Mouse (Mus musculus) cerebellum, adult 2 months (tissue): Measurements from ENCODE around the gene Olfr948. TPM values are rescaled to one million over a fixed set of nuclear protein-coding genes. Genes with fewer than 3 reads are reported as not detected.

Experiments used
- DNase-seq, 2 experiments: peaks; one replicate each; pipeline ENCODE4 v3.0.0; 2021
- H3K27ac ChIP-seq: fragments of 200-500 bp; 2 replicates; pipeline ENCODE4 v1.5.1; 2012; ENCODE audit warnings: low read length, control low read depth, inconsistent platforms; ENCODE audit not compliant: insufficient read depth
- H3K27me3 ChIP-seq: fragments of 200-500 bp; 2 replicates; pipeline ENCODE4 v1.6.1; 2012; ENCODE audit warnings: inconsistent platforms, mild to moderate bottlenecking, low read length, moderate library complexity; ENCODE audit not compliant: control insufficient read depth, insufficient read depth
- H3K4me1 ChIP-seq: fragments of 200-500 bp; 2 replicates; pipeline ENCODE4 v1.6.1; 2011; ENCODE audit warnings: low read length; ENCODE audit not compliant: control insufficient read depth, insufficient read depth
- H3K4me3 ChIP-seq: fragments of 200-500 bp; replicated peaks from 2 replicates; pipeline ENCODE3; 2011; ENCODE audit warnings: mild to moderate bottlenecking, low read depth, low read length, control low read depth; ENCODE audit not compliant: insufficient read depth
- CTCF ChIP-seq: fragments of 200-500 bp; IDR thresholded peaks from 2 replicates; pipeline ENCODE4 v1.5.1; 2011; ENCODE audit warnings: low read depth, mild to moderate bottlenecking, control low read depth, low read length, moderate library complexity, borderline replicate concordance; ENCODE audit not compliant: insufficient read depth
- POLR2A ChIP-seq: fragments of 200-500 bp; IDR thresholded peaks from 2 replicates; pipeline ENCODE4 v1.6.1; 2011; ENCODE audit warnings: low read length, control low read depth, borderline replicate concordance; ENCODE audit not compliant: insufficient read depth
- WGBS: fragments of 180-500 bp; shearing (Covaris S2); methylation state at CpG from one replicate; pipeline ENCODE4 v1.1.7; 2018; 5-methylcytosine and 5-hydroxymethylcytosine counted together
- polyA plus RNA-seq: library from polyadenylated mRNA; depleted of rRNA; stranded (reverse); fragments of >200 nt; gene quantifications from 2 replicates; pipeline ENCODE4 v1.2.3, GENCODE M21; 2012; rRNA removed

The Olfr948 gene
- not detected in 2 replicates for polyA plus RNA-seq

DNA sequence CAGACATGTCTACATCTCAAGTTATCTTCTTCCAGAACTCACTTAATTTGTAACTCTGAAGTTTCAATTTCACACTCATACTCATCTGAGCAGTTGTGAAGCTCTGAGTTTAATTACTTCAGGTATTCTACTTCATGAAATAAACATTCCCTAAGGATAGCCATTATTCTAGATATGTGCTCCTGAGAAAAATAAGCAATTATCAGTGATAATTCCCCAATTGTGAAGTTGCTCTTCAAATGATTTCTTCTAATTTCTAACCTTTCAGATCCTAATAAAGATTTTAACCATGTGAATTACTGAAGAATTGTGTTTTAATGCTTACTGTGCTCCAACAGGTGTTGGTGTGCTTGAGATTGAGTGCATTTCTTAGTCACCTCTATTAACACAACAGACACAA is at the start of gene Olfr948:
TSS of gene Olfr948 (minus strand) at position 101 of the 400 bp plus-strand sequence.
- Histone ChIP-seq H3K27ac (no peak within 1 kb of the TSS), H3K27me3 (no peaks in the 10 kb centered on the region), H3K4me3 (no peak within 1 kb of the TSS), H3K4me1 (no peaks in the 10 kb centered on the region)
- TF ChIP-seq CTCF: no peak
- TF ChIP-seq POLR2A: no peak
- no peak for DNase-seq

- no peak overlapping the region for H3K4me3 ChIP-seq
- H3K4me1 ChIP-seq: no peaks in the 10 kb centered on the region
- WGBS: 87% methylated on average over 2 of the region's 2 CpGs
- DNase-seq: no peak
- H3K27me3 ChIP-seq: no peaks in the 10 kb centered on the region
- H3K27ac ChIP-seq: no peak overlapping the region
- TF ChIP-seq POLR2A: no peak
- no peak for TF ChIP-seq CTCF
Measured at GRCm38 (mm10) chr9:39287136-39287535, 38.7 kb downstream of the Olfr948 start.

- H3K27ac ChIP-seq: no peak within 1 kb of the TSS
- no peak for DNase-seq
- no peak within 1 kb of the TSS for H3K4me3 ChIP-seq
- TF ChIP-seq CTCF (no peak), POLR2A (no peak)
- H3K27me3 ChIP-seq: no peaks in the 10 kb centered on the region
- 83% methylated on average over 3 of the region's 3 CpGs for WGBS
- no peaks in the 10 kb centered on the region for H3K4me1 ChIP-seq
Measured at GRCm38 (mm10) chr9:39276718-39277117, 49.1 kb downstream of the Olfr948 start, which contains the start of gene Olfr945. Gene Olfr945, minus strand, starts transcription at chr9:39276818.

Other genes with a start within 250 kb of the Olfr948 start
- gene Olfr938, start 247.2 kb downstream of the Olfr948 start, polyA plus RNA-seq: not detected in 2 replicates
- not detected in 2 replicates for gene Olfr27, start 197.9 kb downstream of the Olfr948 start, polyA plus RNA-seq
- not detected in 2 replicates for gene Olfr943, start 159.7 kb downstream of the Olfr948 start, polyA plus RNA-seq
- not detected in 2 replicates for gene Olfr944, start 124.1 kb downstream of the Olfr948 start, polyA plus RNA-seq
- not detected in 2 replicates for gene Olfr1537, start 76.1 kb downstream of the Olfr948 start, polyA plus RNA-seq
- not detected in 2 replicates for gene Olfr945, start 49.2 kb downstream of the Olfr948 start, polyA plus RNA-seq
- gene Olfr951, start 61.4 kb upstream of the Olfr948 start, polyA plus RNA-seq: not detected in 2 replicates
- gene Olfr952, start 101.1 kb upstream of the Olfr948 start, polyA plus RNA-seq: not detected in 2 replicates
- not detected in 2 replicates for gene Olfr954, start 130.7 kb upstream of the Olfr948 start, polyA plus RNA-seq
- gene Olfr955, start 145.9 kb upstream of the Olfr948 start, polyA plus RNA-seq: not detected in 2 replicates
- gene Olfr44, start 167.9 kb upstream of the Olfr948 start, polyA plus RNA-seq: not detected in 2 replicates
- not detected in 2 replicates for gene Olfr957, start 189.8 kb upstream of the Olfr948 start, polyA plus RNA-seq
- gene Olfr958, start 228.0 kb upstream of the Olfr948 start, polyA plus RNA-seq: not detected in 2 replicates
- not detected in 2 replicates for gene Olfr959, start 249.5 kb upstream of the Olfr948 start, polyA plus RNA-seq